Comparison of ENCODE assay signal across 8 mouse cellular contexts in the genomic region with DNA sequence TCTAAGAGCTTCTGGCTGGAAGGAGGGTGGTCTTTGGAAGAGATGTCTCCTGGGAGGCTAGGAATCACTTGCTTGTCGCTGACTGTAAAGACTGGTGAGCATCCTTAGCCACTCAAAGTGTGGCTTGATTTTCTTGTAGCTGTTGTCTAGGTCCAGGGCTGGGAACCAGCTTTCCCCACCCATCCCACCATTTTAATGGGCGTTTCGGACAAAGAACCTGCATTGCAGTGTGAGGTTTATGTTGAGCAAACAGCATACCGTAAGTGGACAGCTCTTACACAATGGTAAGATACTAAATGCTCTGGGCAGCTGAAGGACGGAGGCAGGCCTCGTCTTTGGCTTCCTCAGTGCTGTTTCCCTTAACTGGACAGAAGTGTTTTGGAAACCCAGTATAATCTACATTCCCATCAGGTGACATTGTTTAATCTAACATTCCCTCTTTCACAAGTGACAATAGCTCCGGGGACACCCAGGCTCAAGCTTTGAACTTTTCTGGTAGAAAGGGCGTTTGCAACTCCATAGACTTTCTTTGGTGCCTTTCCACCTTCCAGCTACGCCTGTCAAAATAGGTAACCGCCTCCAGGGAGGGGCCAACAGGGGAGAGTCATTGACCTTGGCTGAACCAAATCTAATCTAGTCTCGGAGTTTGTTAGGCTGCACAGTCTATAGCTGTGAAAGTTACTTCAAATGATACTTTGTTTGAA. TPM values are rescaled to one million over a fixed set of nuclear protein-coding genes. Genes with fewer than 3 reads are reported as not detected.
DNase-seq lines count a peak whose midpoint lies in the region; ATAC-seq and TF ChIP-seq lines count a peak whose summit lies in the region.

No protein-coding gene starts in this region.

- DNase-seq in urinary bladder, postnatal 14 days (ENCODE audit: low spot score), result peak; percentile 50
- DNase-seq in urinary bladder, postnatal 4 days (ENCODE audit: low spot score in 2 of 2), result no peak
- no peak for DNase-seq in hindbrain, embryonic 14.5 days (ENCODE audit: low spot score)
- peak; percentile 93 for DNase-seq in liver, adult 2 months (ENCODE audit: extremely low read depth, low read depth, low spot score)
- DNase-seq in midbrain, postnatal 0 days (ENCODE audit: low spot score), result no peak
- no peak for DNase-seq in gastrocnemius, postnatal 36 days
- DNase-seq in cerebellum, adult 9-11 months, result no peak

- peaks cover 9% of the 10 kb centered on the region for H3K36me3 ChIP-seq in erythroblast, embryonic 14.5 days (ENCODE audit: control insufficient read depth)
- H3K36me3 ChIP-seq in hindbrain, embryonic 14.5 days (replicated peaks; ENCODE audit: control insufficient read depth, insufficient read depth), result no peaks in the 10 kb centered on the region
- no peaks in the 10 kb centered on the region for H3K36me3 ChIP-seq in liver, adult 2 months (ENCODE audit: control insufficient read depth, insufficient read depth, low read length)
- no peaks in the 10 kb centered on the region for H3K36me3 ChIP-seq in midbrain, postnatal 0 days (ENCODE audit: insufficient read depth, low read length)

- peaks cover 46% of the 10 kb centered on the region for H3K4me1 ChIP-seq in erythroblast, embryonic 14.5 days (ENCODE audit: control insufficient read depth)
- H3K4me1 ChIP-seq in hindbrain, embryonic 14.5 days (replicated peaks; ENCODE audit: control insufficient read depth, insufficient read depth, low read length), result peaks cover 46% of the 10 kb centered on the region
- peaks cover 18% of the 10 kb centered on the region for H3K4me1 ChIP-seq in liver, adult 2 months (ENCODE audit: control insufficient read depth, insufficient read depth, low read length)
- peaks cover 15% of the 10 kb centered on the region; the same call in 1 of the 2 replicates for H3K4me1 ChIP-seq in midbrain, postnatal 0 days (ENCODE audit: insufficient read depth, low read length)

- WGBS in hindbrain, embryonic 14.5 days, result 22% methylated on average over 11 of the region's 11 CpGs
- 26% methylated on average over 11 of the region's 11 CpGs for WGBS in liver, adult 2 months
- 25% methylated on average over 11 of the region's 11 CpGs for WGBS in midbrain, postnatal 0 days

- TF ChIP-seq POLR2A in liver, adult 2 months (IDR thresholded peaks at IDR 0.05; ENCODE audit: extremely low read depth, insufficient read depth, low read length), result no peak

- H3K4me3 ChIP-seq in erythroblast, embryonic 14.5 days (replicated peaks), result peak overlapping the region; percentile 84
- H3K4me3 ChIP-seq in hindbrain, embryonic 14.5 days (replicated peaks; ENCODE audit: low read length), result peak overlapping the region; percentile 98
- peak overlapping the region; percentile 92 for H3K4me3 ChIP-seq in liver, adult 2 months (ENCODE audit: insufficient read depth, low read depth, low read length)
- peak overlapping the region; percentile 95 for H3K4me3 ChIP-seq in midbrain, postnatal 0 days (ENCODE audit: low read depth, low read length)

- H3K27ac ChIP-seq in hindbrain, embryonic 14.5 days, result no peak overlapping the region
- peak overlapping the region; percentile 58 for H3K27ac ChIP-seq in liver, adult 2 months (replicated peaks; ENCODE audit: insufficient read depth, low read depth, low read length)
- no peak overlapping the region for H3K27ac ChIP-seq in midbrain, postnatal 0 days (ENCODE audit: low read depth, low read length)

- no peaks in the 10 kb centered on the region for H3K27me3 ChIP-seq in erythroblast, embryonic 14.5 days (ENCODE audit: control insufficient read depth)
- H3K27me3 ChIP-seq in hindbrain, embryonic 14.5 days (ENCODE audit: control insufficient read depth, insufficient read depth, low read length), result no peaks in the 10 kb centered on the region
- no peaks in the 10 kb centered on the region for H3K27me3 ChIP-seq in liver, adult 2 months (ENCODE audit: control insufficient read depth, insufficient read depth, low read length)
- no peaks in the 10 kb centered on the region for H3K27me3 ChIP-seq in midbrain, postnatal 0 days (ENCODE audit: insufficient read depth, low read length)

- ATAC-seq in hindbrain, embryonic 14.5 days (ENCODE audit: low FRiP score), result no peak
- ATAC-seq in midbrain, postnatal 0 days (ENCODE audit: low FRiP score), result no peak

- H3K9me3 ChIP-seq in erythroblast, embryonic 14.5 days (ENCODE audit: control insufficient read depth, low read length), result no peaks in the 10 kb centered on the region
- H3K9me3 ChIP-seq in hindbrain, embryonic 14.5 days (ENCODE audit: control insufficient read depth, low read length), result no peaks in the 10 kb centered on the region
- no peaks in the 10 kb centered on the region for H3K9me3 ChIP-seq in midbrain, postnatal 0 days (ENCODE audit: low read length)

- peaks cover 17% of the 10 kb centered on the region; the same call in 1 of the 2 replicates for H3K79me2 ChIP-seq in liver, adult 2 months (ENCODE audit: control insufficient read depth, insufficient read depth, low read length)

- no peak for TF ChIP-seq CTCF in liver, adult 2 months (IDR thresholded peaks at IDR 0.05; ENCODE audit: low read depth, low read length)
- no peak for TF ChIP-seq CTCF in midbrain, postnatal 0 days (IDR thresholded peaks at IDR 0.05)

- peak overlapping the region; percentile 77 for H3K4me2 ChIP-seq in hindbrain, embryonic 14.5 days (replicated peaks)
- peak overlapping the region; percentile 69 for H3K4me2 ChIP-seq in midbrain, postnatal 0 days (ENCODE audit: low read depth, low read length, poor library complexity, severe bottlenecking)

- peak overlapping the region; percentile 80 for H3K9ac ChIP-seq in hindbrain, embryonic 14.5 days
- H3K9ac ChIP-seq in liver, adult 2 months (ENCODE audit: low read depth, low read length), result peak overlapping the region; percentile 1; the same call in 1 of the 2 replicates
- no peak overlapping the region for H3K9ac ChIP-seq in midbrain, postnatal 0 days (replicated peaks; ENCODE audit: low read length, poor library complexity, severe bottlenecking)

- intact Hi-C loops in gastrocnemius, postnatal 36 days (cut with DNase I), result loop anchor here (5.0 kb wide), 1 partner anchor 72 kb away; no protein-coding TSS in a partner anchor

RNA-seq across cellular contexts. Expression of gene Tbl1xr1, which starts 1.7 kb away (rescaled TPM):
- 0.02 and 0.53 TPM in 2 replicates for polyA plus RNA-seq in erythroblast, embryonic 14.5 days (2012)
- 23.1 and 23.9 TPM in 2 replicates for polyA plus RNA-seq in hindbrain, embryonic 14.5 days (2014; fragmentation: Nextera tagmentation; extraction: Ambion mirVana)
- total RNA-seq in liver, adult 2 months (2014; rRNA removed), result 35.6 and 37.3 TPM in 2 replicates
- 12.6 and 19.4 TPM in 2 replicates for polyA plus RNA-seq in liver, adult 2 months (2012; rRNA removed)
- total RNA-seq in midbrain, postnatal 0 days (2014; rRNA removed), result 29.3 and 39.2 TPM in 2 replicates
- 11.6 and 12.7 TPM in 2 replicates for polyA plus RNA-seq in midbrain, postnatal 0 days (2015; fragmentation: Nextera tagmentation; extraction: Ambion mirVana)
- 10 to 100 TPM; 48.8 to 50.6 TPM for total RNA-seq in gastrocnemius, postnatal 36 days (2021)

Comparison
In these comparisons a context has a peak if more than half of its experiments do, and no peak if none do; other contexts are left out.
1. DNase-seq: peak in urinary bladder, postnatal 14 days (single experiment) and liver, adult 2 months (single experiment); none in urinary bladder, postnatal 4 days (0 of 2), hindbrain, embryonic 14.5 days (single experiment), midbrain, postnatal 0 days (single experiment), gastrocnemius, postnatal 36 days (0 of 2) and cerebellum, adult 9-11 months (single experiment).
2. Peak in every context shown above with its lines, with median percentiles within 50 percentile points of each other: H3K4me3 ChIP-seq.